Mouse (Mus musculus): ENCODE data around the gene Tmprss11e.

Gene Tmprss11e

DNA sequence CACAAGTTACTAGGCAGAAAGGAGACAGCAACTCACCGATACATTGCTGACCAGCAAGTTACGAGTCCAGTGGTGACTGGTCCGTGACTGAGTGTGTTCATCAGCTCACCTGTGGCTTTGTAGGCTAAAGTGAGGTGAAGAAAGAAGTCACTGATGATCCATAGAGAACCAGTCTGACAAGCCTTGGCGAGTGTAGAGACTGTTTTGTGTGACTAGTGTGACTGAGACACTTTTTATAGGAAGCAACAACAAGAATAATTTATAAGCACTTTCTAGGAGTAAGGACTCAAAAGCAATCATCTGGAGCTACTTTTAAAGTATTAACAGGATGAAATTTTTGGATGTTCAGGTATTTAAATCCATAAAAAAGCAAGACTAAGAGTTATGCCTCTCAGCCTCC, at the start of gene Tmprss11e:
Gene Tmprss11e (minus strand): TSS at position 101 of the 400 bp plus-strand sequence.
- ATAC-seq (ENCODE audit: low TSS enrichment): no peak

DNA sequence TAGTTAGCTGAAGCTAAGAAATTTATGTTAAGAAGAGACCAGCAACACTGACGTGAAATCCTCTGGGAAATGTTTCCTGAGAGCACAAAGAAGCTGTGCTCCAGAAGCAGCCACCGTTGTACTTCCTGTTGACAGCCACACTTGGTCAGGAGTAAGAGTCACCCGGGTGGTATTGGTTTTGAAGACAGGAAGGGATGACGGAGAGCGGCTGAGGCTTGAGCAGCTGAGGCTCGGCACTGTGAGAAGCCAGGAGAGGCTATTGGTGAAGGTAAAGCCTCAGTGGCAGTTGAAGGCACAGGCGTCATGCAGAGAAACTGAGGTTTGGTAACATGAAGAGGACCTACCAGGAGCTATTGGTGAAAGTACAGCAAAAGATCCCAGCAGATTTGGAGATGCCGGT, 47.2 kb upstream of the Tmprss11e start:
- no peak for ATAC-seq (ENCODE audit: low TSS enrichment)

DNA sequence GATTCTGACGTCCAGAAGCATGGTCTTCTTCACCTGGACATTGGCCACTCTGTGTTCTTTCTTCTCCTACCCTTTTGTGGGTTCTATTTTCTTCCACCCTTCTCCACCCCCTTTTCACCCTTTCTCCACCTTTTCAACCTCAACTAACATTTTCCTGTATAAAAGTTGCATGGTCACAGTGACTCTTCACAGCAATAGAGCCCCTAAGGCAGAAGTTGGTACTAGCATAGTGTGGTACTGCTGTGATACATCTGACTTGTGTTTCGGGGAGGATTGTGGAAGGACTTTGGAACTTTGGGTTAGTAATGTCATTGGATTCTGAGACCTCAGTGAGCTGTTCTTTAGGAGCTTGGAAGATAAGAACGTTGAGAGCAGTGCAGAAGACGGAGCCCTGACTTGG, 46.6 kb upstream of the Tmprss11e start:
- ATAC-seq (ENCODE audit: low TSS enrichment): no peak

DNA sequence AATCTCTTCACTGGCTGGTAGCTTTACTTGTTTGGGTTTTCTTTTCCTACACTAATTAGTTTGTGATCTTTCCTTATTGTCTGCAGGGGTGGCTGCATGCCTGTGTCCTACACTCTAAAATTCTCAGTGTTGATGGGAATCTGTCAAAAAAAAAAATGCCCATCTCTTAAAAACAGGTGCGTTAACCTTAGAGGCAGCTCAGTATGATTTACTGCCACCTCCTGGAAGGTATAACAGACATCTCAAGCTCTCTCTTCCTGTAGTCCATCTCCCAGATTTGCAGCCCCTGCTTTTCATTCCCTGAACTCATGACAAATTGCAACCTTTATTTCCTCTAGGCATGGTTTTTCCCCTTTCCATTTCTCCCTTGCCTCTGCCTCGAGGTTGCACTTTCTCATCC, 44.3 kb upstream of the Tmprss11e start:
- ATAC-seq (ENCODE audit: low TSS enrichment): no peak

DNA sequence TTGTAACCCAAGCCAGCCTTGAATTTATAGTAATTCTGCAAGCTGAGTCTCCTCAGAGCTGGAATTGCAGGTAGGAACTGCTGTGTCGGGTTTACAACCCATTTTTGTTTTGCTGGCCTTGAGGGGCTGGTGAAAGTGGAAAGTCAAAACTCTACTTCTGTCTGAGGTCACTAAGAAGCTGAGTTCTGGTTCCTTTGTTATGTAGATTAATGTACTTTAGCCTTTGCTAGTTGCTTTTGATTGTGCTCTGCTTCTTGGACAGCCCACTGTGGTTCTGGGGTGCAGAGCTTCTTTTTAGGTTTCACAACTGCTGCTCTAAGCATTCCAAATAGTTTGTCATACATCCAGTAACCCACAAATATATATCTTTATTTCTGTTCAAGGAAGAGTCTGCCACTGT, 41.2 kb upstream of the Tmprss11e start:
- ATAC-seq (ENCODE audit: low TSS enrichment): no peak

DNA sequence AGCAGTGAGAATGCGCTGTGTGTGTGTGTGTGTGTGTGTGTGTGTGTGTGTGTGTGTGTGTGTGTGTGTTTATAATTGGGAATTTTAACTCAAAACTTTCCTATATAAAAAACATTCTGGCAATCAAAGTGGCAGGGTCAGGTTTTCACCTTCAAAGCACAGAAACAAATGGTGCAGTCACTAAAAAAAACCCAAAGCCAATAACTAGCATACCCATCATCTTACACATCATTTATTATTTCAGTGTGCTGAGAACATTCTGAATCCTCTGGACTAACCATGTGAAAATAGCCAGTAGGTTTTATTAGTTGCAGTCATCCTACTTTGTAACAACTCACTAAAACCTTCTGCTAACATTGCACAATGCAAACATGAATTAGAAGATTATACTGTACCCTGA, 38.6 kb upstream of the Tmprss11e start:
- no peak for ATAC-seq (ENCODE audit: low TSS enrichment)

DNA sequence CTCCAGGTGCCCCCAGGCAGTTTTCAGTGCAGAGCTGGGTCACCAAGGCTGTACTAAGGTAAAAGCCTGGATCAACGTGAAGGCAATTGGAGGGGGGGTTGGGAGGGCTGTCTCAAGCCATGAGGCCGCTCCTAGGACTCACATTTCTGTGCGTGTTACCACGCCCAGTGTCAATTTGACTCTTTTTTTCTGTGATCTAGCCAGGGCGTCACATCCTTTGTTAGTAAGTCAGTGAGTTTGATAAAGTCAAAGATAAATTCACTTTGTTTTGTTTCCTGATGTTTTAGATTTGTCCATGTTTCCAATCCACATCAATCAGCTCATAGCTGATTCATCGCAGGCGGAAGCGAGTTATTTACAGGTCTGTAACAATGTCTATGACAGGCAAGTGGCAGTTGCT, 37.4 kb upstream of the Tmprss11e start:
- no peak for ATAC-seq (ENCODE audit: low TSS enrichment)

DNA sequence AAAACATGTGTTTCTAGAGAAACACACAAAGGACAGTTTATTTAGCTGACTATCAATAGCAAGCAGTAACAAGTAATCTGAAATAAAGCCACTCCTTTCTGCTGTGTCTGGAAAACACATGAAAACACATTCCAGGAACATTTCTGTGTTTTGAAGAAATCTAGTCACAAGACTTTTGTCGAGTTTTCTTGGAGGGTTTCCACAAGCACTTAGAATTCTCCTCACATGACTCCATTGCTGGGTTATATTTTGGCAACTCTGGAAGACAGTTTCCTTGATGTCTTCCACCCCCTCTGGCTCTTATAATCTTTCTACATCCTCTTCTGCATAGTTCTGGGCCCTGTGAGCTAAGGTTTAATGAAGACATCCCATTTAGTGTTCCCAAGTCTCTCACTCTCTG, 32.9 kb upstream of the Tmprss11e start:
- no peak for ATAC-seq (ENCODE audit: low TSS enrichment)

DNA sequence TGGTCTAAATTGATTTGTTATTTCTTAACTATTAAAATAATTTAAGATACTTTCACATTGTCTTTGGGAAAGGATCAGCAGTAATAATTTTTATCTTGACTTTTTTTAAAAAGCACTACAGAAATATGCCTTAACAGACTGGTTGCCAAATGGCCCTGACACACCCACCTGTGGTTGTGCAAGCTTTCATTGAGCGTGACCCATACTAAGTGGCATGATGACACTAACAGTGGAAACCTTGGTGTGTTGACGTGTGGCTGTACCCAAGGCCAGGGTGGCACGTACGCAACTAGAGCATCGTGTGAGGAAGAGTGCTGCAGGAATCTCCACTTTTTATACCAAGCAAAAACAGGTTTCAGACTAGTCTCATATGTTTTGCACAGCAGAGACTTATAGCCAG, 31.3 kb upstream of the Tmprss11e start:
- no peak for ATAC-seq (ENCODE audit: low TSS enrichment)

DNA sequence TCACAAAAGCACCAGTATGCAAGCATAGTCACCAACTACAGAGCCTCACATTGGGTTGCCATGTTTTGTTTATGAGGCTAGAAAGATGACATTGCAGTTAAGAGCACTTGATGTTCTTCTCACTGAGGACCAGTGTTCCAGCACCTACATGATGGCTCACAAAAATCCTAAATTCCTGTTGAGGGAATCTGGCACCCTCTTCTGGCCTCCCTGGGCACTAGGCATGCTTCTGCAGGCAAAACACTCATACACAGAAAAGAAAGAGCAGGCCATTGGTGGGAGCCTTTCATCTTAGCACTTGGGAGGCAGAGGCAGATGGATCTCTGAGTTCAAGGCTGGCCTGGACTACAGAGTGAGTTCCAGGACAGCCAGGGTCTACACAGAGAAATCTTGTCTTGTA, 25.4 kb upstream of the Tmprss11e start:
- ATAC-seq (ENCODE audit: low TSS enrichment): no peak

DNA sequence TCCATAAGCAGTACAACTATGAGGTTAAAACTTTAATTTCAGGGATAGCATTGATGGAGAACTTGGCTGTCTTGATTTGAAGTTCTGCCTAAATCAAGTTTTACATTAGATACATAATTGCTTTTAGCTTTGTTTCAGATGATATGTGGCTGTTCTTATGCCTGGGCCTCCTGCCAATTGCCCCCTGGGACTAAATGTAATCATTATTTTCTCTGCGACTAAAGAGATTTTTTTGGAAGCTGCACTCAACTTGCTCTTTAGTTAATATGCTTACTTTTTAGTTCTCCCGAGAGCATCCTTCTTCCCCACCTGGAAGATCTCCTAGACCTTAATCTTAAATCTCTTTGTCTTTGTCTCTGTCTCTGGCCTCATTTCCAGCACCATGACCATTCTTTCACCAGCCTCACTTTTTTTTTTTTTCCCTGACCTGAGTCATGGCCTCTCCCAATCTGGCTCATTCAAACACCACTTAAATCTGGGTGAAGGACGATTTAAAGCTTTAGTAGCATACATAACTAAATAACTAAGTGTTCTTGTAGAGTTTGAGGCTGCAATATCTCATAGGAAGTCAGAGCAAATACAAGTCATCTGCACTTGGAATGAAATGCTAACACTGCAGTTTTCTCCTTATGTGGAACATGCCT, 23.5 kb upstream of the Tmprss11e start:
- no peak for ATAC-seq (ENCODE audit: low TSS enrichment)

DNA sequence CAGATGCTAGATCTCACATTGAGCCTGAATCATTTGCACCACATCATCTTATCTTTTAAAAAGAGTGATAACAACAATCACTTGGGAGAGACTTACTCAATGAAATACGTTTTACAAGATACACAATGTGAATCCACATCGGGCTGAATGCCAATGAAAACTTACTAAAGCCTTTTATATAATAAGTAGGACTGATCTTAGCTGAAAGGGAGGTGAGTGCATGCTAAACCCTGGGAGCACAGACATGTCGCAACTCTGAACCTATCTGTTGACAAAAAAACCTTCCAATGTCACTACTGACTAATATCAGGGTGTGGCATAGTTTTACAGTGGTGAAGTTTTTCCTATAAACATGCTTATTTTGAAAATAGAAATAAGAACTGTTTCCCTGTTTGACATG, 2.8 kb downstream of the Tmprss11e start:
- no peak for ATAC-seq (ENCODE audit: low TSS enrichment)

DNA sequence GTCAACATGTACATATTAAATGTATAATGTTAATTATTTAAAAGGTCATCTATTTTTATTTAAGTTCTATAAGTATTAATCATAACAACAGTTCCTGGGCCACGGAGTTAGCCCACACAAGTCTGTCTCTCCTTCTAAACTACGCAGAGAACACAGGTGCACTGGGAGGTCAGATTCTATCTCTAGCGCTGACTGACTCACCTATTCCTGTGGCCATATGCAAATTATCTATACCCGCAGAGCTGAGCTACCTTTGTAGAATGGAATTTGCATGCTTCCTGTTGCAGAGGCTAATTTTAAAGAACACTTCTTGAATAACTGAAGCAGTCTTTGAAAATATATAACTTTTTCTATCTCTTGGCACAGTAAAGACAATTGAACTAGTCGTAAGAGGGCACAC, 4.5 kb downstream of the Tmprss11e start:
- ATAC-seq (ENCODE audit: low TSS enrichment): no peak

DNA sequence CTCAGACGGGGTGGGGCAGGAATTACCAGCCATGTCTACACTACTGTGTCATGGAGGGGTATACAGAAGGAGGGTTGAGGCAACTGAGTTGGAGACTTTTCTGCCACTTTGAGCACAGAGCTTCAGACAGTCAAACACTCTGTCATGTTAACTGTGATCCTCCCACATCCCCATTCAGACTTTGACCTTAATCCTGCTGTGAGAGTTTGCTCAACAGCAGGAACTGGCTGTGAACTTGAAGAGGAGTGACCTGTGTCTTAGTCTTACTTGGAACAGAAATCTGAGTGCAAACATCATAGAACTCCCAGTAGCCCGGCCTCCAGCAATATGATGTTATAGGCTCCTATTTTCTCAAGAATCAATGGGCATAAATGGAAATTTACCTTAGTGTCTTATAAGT, 9.8 kb downstream of the Tmprss11e start:
- ATAC-seq (ENCODE audit: low TSS enrichment): no peak

DNA sequence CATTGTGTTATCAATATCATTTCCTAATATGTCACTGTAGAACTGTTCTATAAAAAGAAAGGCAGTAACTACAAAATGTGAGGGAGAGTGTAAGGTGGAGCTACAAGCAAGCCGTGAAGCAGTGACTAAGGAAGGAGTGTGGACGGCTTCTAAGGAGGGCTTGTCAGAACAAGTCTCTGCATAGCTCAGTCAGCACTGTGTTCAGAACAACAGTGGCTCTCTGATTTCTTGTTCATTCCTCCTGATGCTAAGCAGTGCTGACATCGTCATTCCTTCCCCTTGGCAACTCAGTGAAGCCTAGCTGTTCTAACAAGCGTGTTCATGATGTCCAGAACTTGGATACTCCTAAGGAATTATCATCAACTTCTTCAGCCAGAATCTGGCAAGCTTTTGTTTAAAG, 15.0 kb downstream of the Tmprss11e start:
- no peak for ATAC-seq (ENCODE audit: low TSS enrichment)

DNA sequence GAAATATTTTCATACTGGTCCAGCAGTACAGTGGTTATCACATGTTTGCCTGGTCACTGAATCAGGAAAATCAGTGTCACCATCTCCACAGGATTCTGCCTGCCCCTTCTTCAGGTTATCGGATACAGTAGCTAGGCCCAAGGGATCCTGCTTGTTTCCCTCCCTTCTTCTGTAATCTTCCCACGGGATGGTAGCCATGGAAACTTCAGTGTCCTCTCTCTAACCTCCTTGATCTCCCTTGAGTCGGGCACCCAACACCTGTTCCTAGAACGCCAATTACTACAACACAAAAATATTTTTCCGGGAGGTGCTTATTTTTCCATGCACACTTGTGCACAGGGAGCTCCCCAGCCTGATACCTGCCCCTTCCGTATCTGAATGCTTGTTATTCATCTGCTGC, 17.0 kb downstream of the Tmprss11e start:
- ATAC-seq (ENCODE audit: low TSS enrichment): no peak

DNA sequence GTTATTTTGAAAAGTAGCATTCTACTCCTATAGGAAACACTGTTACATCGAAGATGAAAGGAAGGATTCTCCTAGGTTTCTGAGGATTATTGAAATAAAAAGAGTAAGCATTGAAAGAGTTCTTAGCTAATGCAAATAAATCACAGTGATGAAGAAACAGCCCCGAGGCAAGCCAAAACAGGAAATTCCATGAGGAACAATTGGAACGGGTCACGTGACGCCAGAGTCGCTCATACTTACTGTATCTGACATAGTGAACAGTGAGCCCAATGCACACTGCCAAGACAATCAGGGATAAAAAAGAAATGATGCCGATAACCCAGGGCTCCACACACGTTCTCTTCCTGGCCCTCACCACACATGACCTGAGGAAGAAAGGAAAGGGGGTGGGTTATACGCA, 18.6 kb downstream of the Tmprss11e start:
- ATAC-seq (ENCODE audit: low TSS enrichment): no peak

DNA sequence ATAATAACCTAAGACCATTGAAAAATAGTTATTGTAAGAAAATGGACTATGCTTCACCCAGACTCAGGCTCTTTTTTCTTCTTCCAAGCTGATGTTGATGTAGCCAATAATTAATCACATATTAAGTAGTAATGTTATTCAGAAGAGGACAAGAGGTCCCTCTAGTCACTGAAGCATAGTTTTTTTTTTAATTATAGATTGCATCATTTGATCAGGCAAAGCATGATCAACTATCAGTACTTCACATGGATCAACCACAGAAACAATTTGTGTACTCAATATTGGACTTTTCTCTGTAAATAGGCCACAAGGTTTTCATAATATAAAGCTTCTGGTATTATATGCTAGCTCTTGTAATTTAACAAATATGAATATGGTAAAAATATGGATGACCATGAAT, 20.6 kb downstream of the Tmprss11e start:
- no peak for ATAC-seq (ENCODE audit: low TSS enrichment)

DNA sequence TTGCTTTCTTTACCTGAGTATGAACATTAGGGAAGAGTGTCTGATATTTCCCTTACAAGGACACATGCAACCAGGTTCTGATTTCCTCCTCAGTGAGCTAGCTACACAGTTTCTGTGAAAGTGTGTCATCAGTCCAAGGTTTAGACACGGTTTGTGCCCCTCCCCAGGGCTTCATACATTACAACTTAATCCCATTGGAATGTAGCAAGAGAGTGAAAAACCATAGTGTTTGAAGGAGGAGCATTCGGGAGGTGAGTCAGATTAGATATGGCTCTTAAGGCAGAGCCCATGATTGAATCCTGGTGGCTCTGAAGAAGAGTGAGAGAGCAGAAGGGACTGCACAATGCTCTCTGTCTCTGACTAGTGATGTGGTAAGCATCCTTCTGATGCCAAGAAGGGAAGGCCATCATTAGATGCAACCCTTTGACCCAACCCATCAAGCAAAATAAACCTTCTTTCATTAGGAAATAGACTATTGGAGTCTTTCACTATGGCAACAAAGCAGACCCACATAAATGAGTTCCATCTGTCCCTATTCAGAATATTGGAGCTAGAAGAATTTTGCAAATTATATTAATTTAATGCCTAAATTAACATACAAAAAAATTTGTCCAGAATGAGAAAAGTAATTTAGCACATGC, 22.7 kb downstream of the Tmprss11e start:
- no peak for ATAC-seq (ENCODE audit: low TSS enrichment)

DNA sequence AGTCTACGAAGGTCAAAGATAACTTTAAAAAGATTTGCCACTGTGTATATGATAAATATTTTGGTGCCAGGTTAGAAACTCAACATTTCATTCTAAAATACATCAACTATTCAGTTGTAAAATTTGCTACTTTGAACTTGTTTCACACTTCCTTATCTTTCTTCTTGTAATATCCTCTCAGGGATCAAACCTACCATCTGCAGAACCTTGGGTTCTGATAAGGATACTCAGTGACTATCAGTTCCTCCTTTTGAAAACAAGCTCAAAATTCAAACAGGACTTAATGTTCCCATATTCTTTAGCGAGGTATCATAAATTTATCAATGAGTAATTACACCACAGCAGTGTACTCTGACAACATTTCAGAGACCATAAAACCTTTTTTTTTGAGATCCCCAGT, 30.6 kb downstream of the Tmprss11e start:
- no peak for ATAC-seq (ENCODE audit: low TSS enrichment)

DNA sequence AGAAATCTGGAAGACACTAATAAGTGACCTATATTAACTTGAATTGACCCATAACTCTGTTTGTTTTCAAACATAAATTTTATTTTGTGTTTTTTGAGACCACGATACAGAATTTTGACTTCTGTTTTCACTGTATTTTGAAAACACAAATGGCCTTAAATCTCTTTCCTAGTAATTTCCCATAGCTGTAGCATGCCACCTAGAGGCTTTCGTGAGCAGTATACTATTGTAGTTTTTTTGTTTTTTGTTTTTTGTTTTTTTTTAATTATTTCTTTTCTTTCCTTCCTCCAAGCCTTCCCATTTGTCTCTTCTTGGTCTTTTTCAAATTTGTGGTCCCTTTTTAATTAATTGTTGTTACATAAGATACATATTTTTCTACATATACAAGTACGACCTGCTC, 40.7 kb downstream of the Tmprss11e start:
- no peak for ATAC-seq (ENCODE audit: low TSS enrichment)

DNA sequence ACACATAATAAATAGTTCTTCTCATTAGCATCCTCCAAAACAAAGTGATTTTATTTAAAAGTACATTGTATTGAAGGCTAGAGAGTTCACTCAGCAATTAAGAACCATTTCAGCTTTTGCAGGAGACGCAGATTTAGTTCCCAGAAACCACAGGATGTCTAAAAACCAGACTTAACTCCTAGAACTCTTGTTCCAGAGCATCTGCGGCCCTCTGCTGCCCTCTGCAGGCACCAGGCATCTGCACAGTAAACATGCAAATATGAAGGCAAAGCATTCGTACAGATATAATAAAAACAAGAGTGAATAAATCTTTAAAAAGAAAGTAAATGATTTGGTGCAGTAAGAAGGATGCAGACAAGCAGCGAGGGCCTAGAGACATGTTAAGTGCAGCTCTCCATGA, 60.9 kb downstream of the Tmprss11e start:
- peak; percentile 69 for ATAC-seq (ENCODE audit: low TSS enrichment)

DNA sequence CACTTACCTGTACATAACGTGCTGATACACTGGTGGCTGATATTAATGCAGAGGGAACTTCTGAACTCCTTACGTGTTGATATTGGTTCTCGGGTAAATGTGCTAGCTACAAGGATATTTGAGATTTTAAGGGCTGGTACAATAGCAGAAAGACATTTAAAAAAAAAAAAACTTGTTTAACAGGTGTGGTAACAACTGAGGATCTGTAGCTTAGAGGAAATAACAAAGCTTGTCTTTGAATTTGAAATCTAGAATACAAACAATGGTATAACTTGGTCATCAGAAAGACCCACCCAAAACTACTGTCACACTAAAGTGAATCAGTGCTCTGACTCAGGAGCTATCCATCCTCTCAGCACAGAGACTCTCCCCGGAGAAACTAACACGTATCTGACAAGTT, 69.4 kb downstream of the Tmprss11e start, which contains the start of gene Tmprss11b:
Gene Tmprss11b (minus strand): TSS at position 101 of the 400 bp plus-strand sequence.
- no peak for ATAC-seq (ENCODE audit: low TSS enrichment)

Data from frontal cortex, adult (tissue).